Mouse (Mus musculus): ENCODE measurements around the gene Mcat.

The Mcat gene

GRCm38 (mm10) chr15:83574731-83575351 is 11.3 kb upstream of the Mcat start:
- no peak for DNase-seq

DNA sequence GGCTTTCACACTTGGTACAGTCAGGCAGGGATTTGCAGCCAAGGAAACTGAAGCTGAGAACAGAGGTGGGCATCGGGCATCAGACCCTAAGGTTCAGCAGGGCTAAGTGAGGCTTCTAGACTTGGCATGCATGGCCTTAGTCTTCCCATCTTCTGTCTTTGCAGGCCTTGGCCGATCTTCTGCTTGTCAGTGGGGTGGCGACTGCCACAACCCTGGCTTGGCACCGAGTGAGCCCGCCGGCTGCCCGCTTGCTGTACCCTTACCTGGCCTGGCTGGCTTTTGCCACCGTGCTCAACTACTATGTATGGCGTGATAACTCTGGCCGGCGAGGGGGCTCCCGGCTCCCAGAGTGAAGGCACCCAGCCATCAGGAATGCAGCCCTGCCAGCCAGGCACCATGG is 10.0 kb upstream of the Mcat start:
- no peak for DNase-seq

DNA sequence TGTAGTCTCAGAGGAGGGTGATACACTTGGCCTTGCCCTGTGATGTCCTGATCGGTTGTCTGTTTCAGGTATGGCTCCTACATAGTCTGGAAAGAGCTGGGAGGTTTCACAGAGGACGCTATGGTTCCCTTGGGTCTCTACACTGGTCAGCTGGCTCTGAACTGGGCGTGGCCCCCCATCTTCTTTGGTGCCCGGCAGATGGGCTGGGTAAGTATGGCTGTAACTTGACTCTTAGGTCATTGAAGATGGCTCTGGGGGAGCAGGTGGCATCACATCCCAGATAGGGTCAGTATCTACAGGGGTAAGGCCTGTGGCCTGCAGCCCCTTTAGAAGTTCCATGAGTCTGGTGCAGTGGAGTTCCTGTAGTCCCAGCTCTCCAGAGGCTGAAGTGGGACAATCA is 8.5 kb upstream of the Mcat start:
- DNase-seq: no peak

DNA sequence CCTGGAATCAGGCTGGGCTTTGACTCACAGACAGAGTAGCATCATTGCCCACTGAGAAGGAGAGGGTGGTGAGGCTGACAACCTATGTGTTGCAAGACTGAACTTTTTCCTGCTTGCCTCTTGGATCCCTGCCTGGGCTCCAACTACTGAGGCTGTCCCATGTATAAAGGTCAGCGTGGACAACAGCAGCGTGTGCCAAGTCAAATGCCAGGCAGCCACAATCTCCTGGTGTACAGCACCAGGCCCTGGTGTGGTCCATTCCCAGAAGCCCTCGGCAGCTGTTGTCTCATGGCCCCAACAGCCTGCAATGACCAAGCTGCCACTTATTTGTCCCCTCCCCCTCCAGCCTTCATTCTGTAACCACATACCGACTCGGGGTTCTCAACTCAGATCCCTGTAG is 8.0 kb upstream of the Mcat start:
- no peak for DNase-seq

GRCm38 (mm10) chr15:83570641-83571040 is 7.1 kb upstream of the Mcat start:
- no peak for DNase-seq

DNA sequence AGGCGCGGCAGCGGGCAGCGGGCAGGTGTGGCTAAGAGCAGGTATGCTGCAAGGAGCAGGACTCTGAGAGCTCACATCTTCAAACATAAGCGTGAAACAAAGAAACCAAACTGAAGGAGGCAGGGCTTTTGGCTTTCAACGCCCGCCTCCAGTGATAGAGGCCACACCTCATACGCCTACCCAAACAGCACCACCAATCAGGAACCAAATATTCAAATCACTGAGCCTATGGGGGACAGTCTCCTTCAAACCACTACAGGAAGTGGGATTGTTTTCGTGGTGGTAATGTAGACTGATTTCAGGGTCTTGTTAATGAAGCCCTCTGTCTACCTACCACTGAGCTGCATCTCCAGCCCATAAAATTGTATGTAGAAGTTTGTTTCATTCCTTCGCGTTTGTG is 6.1 kb upstream of the Mcat start:
- DNase-seq: no peak

GRCm38 (mm10) chr15:83568544-83568943 is 5.0 kb upstream of the Mcat start:
- DNase-seq: no peak

GRCm38 (mm10) chr15:83567728-83568127 is 4.1 kb upstream of the Mcat start:
- DNase-seq: no peak

- DNase-seq: no peak
Measured at GRCm38 (mm10) chr15:83566006-83566405, 2.4 kb upstream of the Mcat start.

DNA sequence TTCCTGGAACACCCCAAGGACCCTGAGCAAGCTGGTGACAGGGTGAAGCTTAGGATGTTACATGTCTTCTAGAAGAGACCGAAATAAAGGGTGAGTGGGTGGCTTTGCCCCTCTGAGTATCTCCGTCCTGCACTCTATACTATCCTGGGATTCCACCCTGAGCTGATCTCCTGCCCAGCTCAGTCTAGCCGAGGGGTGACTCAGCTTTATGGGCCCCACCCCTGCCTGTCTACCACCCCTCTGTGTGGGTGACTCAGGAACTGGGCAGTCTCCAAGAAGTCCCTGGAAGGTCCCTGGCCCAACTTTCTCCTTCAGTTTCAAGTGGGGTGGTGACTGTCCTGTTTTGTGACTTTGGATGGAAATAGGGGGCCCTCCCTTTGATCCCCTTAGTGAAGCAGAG is 1.8 kb upstream of the Mcat start:
- no peak for DNase-seq

- peak; percentile 67 for DNase-seq
Measured at GRCm38 (mm10) chr15:83563857-83564651, 467 bp upstream of the Mcat start.

DNA sequence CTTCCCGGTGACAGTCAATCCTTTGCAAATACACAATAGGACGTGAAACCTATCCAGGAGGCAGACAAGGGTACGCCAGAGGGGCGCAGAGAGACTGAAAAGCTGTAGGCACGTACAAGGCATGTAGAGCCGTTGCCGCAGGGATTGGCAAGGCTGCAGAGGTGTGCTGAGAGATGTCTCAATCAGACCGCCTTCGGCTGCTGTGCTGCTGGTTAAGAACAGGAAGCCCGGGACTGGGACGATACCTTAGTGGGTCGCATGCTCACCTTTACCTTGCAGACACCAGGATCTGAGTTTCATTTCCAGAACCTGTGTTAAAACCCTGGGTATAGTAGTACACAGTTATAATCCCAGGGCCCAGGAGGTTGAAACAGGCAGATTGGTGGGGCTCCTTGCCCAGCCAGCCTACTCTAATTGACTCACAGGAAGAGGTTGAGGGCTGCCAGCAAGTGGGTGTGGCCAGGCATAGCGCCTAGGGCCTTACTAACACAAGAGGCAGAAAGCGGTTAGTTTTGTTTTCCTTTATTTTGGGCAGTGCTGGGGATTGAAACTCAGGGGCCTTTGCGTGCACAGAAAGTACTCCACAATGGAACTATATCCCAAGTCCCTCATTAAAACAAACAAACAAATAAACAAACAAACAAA is 839 bp downstream of the Mcat start:
- peak; percentile 51 for DNase-seq

DNA sequence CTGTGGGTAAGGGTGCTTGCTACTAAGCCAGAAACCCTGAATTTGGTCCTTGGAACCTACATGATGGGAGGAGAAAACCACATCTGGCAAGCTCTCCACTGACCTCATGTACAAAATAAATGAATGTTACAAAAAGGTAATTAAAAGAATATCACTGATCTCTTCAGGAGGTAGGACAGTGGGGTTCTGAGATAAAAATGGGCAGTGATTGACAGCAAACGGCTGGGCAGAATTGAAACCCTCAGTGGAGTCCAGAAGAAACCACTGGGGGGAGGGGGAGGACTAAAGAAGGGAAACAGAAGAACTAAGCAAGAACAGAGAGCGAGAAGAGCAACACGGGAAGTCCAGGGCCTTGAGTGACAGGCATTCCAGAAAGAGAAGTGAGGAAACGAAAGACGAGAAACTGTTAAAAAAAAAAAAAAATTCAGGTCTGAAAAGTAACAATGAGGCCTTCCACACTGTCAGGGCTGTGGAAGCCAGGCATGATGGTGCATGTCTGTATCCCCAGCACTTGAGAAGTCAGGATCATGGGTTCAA is 2.6 kb downstream of the Mcat start:
- no peak for DNase-seq

DNA sequence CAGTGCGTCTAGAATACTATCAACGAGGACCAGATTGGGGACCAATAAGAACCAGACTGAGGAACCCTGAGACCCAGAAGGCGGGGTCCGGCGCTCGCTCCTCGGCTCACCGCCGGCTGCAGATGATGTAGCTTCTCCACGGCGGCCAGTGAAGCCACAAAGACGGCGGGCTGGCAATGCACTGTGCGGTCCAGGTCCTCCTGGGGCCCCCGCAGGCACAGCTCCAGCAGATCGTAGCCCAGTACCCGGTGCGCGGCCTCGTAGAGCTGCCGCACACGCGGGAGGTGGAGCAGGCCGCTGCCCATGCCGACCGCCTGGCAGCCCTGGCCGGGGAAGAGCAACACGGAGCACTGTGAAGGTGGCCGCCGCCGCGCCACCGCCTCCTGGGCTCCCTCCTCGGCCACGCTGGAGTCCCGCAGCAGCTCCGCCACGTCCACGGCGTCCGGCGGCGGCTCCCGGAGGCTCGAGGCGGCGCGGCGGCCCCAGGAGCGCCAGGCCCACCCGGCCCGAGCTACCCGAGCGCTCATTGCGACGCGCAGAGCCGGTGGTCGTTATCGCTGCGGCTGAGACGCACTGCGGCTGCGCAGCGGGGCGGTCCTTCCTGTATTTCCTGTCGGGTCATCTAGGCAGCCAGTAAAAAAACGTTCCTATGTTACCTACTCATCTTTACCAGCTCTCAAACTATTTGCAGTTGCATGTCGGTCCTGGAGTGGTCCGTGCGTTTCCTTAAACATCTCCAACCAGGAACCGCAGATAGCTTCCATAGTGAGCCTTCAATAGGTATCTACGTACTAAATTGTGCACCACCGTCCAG is 8.2 kb downstream of the Mcat start:
- DNase-seq: peak; percentile 93

DNA sequence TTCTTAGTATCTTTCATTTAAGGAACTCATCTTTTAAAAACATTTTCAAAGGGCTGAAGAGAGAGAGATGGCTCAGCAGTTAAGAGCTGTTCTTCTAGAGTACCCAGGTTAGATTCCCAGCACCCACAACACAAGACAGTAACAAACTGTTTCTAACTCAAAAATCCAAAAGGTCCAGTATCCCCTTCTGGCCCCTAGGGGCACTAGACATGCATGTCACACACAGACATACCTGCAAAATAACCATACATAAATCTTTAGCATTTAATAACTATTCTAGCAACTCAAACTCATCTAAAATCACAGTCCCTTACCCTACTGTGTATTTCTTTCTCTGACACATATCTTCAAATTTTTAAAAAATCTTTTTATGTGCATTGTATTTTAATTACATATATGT is 9.8 kb downstream of the Mcat start:
- no peak for DNase-seq

GRCm38 (mm10) chr15:83550137-83550536 is 13.4 kb downstream of the Mcat start:
- no peak for DNase-seq

GRCm38 (mm10) chr15:83547144-83547543 is 16.4 kb downstream of the Mcat start:
- DNase-seq: no peak

DNA sequence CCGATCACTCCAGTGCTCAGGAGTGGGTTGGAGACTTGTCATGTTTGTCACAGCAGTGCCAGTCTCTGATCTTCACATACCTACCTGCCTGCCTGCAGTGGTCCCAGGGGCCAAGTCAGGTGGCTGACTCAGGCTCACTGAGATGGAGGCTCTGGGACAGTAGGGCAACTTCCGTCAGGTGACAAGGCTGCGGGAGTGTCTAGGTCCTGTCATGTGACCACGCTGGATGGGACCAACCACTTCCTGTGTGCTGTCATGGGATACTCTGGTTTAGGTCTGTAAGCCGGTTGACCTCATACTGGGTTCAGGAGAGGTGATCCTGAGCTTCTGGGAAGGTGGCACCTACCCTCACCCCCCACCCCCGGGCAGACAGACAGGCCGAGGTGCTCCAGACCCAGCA is 17.6 kb downstream of the Mcat start:
- DNase-seq: no peak

DNA sequence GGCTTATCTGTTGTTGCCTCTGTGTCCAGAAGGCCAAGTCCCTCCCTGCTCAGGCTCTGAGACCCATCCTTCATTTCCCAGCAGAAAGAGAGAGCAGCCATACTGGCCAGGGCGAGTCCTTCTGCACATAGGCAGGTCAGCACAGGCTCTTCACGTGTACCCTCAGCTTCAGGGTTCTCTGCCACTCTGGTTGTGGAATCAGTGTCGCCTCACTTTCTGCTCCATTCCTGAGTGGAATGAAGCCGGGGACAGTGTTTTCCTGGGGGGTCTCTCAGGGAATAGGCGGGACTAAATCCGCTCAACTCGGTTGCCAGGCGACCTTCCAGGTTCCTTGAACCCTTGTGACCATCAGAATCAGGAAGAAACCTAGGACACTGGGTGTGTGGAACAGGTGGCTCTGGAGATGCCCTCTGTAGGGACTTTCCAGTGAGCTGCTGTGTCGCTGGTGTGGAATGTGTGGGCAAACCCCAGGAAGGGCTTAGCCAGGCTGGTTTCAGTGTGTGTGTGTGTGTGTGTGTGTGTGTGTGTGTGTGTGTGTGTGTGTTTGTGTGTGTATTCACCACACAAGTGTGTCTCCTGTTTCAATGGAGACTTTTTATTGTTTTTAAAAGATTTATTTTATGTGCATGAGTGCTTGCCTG is 21.8 kb downstream of the Mcat start:
- no peak for DNase-seq

DNA sequence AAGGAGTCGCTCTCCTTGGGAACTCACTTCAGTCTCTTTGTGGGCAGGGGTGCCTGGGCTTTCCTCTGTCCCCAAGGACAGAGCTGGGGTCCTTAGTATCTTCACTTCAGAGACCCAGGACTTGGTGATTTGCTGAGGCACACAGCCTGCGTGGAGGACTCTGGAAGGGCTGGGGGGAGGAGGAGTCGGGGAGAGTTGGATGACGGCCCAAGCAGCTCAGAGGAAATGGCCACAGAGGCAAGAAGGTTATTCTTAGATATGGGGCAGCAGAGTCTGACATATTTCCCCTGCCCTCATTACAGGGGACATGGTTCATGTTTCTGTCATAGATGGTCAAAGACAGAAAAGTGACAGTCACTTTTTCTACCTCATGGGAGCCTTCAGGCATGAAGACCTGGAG is 23.7 kb downstream of the Mcat start:
- no peak for DNase-seq

GRCm38 (mm10) chr15:83538855-83539254 is 24.7 kb downstream of the Mcat start:
- no peak for DNase-seq

GRCm38 (mm10) chr15:83535890-83536231 is 27.7 kb downstream of the Mcat start:
- no peak for DNase-seq

Measured in retina, postnatal 1 day (tissue).